Mouse (Mus musculus): ENCODE data around the gene Vmn2r82. TPM values are rescaled to one million over a fixed set of nuclear protein-coding genes. Genes with fewer than 3 reads are reported as not detected.

Gene Vmn2r82
- polyA plus RNA-seq, 1 experiment from 2014 or later = not detected

Other genes with a start within 250 kb of the Vmn2r82 start
- gene Vmn2r80, start 207.8 kb upstream of the Vmn2r82 start, polyA plus RNA-seq (2015; fragmentation: Nextera tagmentation; extraction: Ambion mirVana) = not detected in 2 replicates
- not detected in 2 replicates for gene Vmn2r81, start 108.8 kb upstream of the Vmn2r82 start, polyA plus RNA-seq (2015; fragmentation: Nextera tagmentation; extraction: Ambion mirVana)
- gene Vmn2r83, start 112.2 kb downstream of the Vmn2r82 start, polyA plus RNA-seq (2015; fragmentation: Nextera tagmentation; extraction: Ambion mirVana) = not detected in 2 replicates
- gene Plpp2, start 177.3 kb downstream of the Vmn2r82 start, polyA plus RNA-seq (2015; fragmentation: Nextera tagmentation; extraction: Ambion mirVana) = 81.8 and 92.1 TPM in 2 replicates
- gene Mier2, start 198.7 kb downstream of the Vmn2r82 start, polyA plus RNA-seq (2015; fragmentation: Nextera tagmentation; extraction: Ambion mirVana) = 24.0 and 25.4 TPM in 2 replicates
- not detected in 2 replicates for gene Theg, start 230.8 kb downstream of the Vmn2r82 start, polyA plus RNA-seq (2015; fragmentation: Nextera tagmentation; extraction: Ambion mirVana)